Mouse (Mus musculus) mature B cell (primary cell): ENCODE results near the gene Flnb.

Source experiments
- in situ Hi-C: fragments of 300-500 bp; cut with MboI; formaldehyde crosslinking; loops from 2 replicates; pipeline ENCODE4 v1.14.3; 2019

The Flnb gene

DNA sequence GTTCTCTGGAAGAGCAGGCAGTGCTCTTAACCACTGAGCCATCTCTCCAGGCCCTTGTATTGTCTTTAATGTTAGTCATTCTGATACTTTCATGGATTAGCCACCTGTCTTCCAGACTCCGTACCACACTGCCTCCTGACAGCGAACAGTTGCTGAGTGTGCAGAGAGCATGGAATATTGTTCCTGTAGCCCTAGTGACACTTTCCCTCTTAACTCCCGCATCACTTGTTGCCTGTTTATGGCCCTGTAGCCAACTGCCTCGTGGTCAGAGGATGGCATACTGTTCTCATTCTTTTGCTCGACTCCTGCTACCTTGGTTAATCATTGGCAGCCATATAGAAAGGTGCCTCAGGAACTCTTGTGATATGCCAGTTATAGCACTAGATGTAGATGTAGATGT lies 45.4 kb downstream of the Flnb start:
- in situ Hi-C loops = no loop called here

DNA sequence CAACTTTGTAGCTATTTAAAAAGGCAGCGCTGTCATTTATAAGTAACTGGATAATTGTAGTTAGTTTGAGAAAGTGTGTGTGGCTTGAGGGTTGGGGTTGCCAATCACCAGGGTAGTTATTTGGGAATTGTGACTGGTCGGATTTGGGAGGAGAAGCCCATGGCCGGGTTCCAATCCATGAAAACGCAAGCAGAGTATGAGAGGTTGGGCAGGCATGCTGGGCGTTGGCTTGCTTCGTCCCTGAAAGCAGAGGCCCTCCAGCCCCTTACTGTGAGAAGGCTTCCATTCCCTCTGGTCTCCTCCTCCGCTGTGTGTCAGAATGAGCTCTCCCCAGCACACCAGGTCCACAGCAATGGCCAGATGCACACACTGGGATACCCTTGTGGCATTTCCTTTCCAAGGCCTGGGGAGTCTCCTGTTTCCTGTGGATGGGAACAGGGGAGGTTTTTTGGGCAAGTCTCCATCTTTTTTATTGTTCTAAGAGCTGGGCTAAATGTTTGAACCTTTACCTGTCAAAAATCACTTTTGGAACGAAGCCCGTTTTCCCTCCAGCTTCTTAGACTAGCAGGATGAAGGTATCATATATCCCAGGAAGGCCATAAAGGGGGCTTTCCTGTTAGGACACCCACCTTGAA lies 46.2 kb downstream of the Flnb start:
- in situ Hi-C loops = no loop called here

GRCm38 (mm10) chr14:7864506-7864899 lies 46.7 kb downstream of the Flnb start:
- in situ Hi-C loops = no loop called here

DNA sequence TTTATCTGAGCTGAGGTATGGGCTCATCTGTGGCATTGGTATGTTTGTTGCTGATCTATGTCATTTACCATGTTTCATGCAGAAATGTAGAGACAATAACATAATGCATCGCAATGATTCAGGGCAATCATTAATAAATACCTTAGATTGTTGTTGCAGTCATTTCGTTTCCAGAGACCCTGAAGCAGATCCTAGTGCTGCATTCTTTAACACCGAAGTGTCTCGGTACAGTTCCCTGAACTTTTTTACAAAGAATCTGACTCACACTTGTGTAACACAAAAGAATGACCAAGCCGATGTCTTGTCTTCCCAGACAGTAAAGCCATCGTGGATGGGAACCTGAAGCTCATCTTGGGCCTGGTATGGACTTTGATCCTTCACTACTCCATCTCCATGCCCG lies 49.5 kb downstream of the Flnb start:
- in situ Hi-C loops = no loop called here

GRCm38 (mm10) chr14:7867841-7868240 lies 50.1 kb downstream of the Flnb start:
- in situ Hi-C loops = no loop called here

DNA sequence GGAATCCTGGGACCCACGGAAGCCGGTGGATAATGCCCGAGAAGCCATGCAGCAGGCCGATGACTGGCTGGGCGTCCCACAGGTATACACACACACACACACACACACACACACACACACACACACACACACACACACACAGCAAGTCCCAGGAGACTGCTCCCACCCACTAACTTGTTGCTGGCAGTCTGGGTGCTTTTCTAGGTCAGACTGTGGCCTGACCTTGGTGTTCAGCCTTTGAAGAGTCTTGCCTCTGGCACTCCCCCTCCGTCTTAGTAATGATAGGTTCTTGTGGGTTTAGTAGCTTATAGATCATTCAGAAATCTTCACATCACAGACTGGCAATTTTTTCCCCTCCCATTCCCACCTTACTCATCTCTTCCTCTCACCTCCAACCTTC lies 52.0 kb downstream of the Flnb start:
- in situ Hi-C loops = no loop called here

GRCm38 (mm10) chr14:7873552-7873951 lies 55.8 kb downstream of the Flnb start:
- in situ Hi-C loops = no loop called here

GRCm38 (mm10) chr14:7874495-7874894 lies 56.7 kb downstream of the Flnb start:
- in situ Hi-C loops = no loop called here

DNA sequence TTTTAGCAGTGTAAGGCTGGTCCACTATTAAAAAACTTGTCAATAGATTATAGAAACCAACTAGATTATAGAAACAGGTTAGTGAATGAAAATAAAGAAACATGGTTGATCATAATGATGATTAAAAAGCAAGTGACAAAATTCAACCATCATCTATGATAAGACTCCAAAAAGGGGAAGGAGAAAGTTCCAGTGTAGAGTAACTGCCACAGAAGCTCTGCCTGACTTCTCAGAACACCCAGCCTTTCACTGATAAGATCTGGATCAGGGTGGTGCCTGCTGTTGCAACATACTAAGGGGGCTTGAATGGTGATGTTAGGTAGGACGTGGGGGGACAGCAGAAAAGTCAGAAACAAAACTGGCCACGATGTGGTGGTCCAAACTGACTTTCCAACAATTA lies 60.2 kb downstream of the Flnb start:
- in situ Hi-C loops = no loop called here

DNA sequence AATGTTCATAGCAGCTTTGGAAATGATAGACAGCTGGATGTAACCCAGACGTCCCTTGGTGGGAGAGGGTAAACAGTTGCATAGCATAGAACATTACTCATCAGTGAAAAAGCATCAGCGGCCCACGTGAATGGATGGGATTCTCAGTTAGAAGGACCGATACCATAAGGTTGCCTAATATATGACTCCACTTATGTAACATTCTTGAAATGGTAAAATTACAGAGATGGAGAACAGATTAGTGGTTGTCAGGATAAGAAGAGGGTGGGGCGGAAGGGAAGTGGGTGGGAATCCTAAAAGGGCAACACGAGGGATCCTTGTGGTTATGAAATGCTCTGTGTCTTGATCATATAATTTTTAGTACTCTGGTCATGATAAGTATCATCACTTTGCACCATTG lies 62.6 kb downstream of the Flnb start:
- in situ Hi-C loops = no loop called here

GRCm38 (mm10) chr14:7881533-7881932 lies 63.8 kb downstream of the Flnb start:
- in situ Hi-C loops = no loop called here

GRCm38 (mm10) chr14:7882050-7882449 lies 64.3 kb downstream of the Flnb start:
- in situ Hi-C loops = no loop called here

DNA sequence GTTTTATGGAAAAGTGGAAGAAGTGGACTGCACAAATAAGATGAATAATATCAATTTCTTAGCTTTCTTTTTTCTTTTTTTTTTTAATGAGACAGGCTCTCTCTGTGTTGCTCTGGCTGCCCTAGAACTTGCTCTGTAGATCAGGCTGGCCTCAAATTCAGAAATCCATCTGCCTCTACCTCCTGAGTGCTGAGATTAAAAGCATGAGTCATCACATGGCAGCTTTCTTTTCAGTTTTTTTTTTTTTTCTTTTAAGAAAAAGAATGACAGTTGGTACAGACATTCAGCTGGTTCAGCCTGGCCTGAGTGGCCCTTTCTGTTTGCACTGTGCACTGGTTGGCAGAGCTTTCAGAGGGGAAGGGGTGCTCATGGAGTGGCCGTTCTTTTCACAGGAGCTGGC lies 66.4 kb downstream of the Flnb start:
- in situ Hi-C loops = no loop called here

- in situ Hi-C loops = no loop called here
Observed at GRCm38 (mm10) chr14:7884841-7885240, 67.1 kb downstream of the Flnb start.

GRCm38 (mm10) chr14:7885540-7885939 lies 67.8 kb downstream of the Flnb start:
- in situ Hi-C loops = no loop called here

DNA sequence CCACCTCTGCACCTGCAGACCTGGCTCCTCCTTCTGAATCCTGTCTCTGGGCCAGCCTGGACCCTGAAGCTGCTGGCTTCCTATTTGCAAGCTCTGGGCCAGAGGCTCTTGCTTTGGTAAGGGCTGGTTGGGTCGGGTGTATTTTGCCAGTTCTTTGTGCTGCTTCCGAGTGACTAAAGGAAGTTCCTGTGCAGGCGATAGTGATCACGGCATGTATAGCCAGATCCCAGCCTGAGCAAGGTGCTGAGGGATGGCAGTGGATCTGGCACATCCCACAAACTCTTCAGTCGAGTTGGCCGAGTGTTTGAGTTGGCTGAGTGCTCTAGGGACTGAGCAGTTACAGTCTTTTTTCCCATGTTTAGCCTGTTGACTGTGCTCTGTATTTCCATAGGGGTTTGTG lies 68.3 kb downstream of the Flnb start:
- in situ Hi-C loops = no loop called here

DNA sequence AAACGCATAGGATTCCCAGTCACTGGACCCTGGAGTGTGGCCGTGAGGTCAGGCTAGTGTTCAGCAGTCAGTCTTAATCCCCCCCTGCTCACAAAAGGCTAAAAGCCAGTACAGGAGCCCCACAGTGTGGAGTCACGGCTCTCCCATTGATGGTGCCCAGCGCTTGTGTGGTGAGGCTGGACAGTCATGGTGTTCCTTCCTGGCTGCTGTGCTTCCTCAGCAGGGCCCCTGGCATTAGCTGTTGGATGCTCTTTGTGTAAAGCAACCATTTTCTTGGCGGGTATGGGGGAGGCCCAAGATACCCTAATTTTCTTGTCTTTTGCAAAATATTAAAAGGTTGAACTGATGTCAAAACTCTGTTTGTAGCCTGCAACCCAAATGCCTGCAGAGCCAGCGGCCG lies 69.4 kb downstream of the Flnb start:
- in situ Hi-C loops = no loop called here

DNA sequence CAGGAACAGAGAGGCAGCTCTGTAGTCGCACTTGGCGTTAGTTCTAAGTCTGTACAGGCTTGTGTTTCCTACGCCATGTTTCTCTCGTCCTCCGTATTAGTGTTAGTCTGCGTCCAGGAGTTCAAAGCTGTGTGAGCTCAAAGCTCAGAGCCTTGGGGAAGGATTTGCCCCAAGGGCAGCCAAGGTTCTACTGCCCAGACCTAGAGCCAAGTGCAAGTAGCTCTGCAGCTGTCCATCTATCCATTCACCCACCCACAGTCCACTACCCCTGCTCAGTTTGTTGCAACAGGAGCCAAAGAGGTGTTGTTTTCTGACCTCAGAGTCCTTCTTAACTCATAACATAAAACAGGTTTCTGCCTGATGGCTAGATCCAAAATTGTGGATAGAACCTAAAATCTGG lies 70.5 kb downstream of the Flnb start:
- in situ Hi-C loops = no loop called here

- in situ Hi-C loops = no loop called here
Observed at GRCm38 (mm10) chr14:7888811-7889651, 71.3 kb downstream of the Flnb start.

GRCm38 (mm10) chr14:7889834-7890233 lies 72.1 kb downstream of the Flnb start:
- in situ Hi-C loops = no loop called here

DNA sequence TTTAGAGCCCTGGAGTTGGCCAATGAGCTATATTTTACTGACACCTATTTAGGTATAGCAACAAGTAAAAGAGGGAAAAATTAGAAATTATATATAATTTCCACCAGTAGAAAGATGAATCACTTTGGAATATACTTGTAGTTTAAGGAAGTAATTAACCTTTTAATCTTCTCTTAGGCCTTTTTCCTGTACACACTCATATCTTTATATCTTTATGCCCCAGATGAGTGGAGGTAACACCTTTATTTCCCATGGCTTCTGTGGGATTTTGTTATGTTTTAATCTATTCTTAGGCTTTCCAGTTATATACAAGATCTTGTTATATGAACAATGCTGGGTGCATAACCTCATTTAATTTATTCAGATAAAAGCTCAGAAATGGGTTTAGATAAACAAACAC lies 73.6 kb downstream of the Flnb start:
- in situ Hi-C loops = no loop called here

GRCm38 (mm10) chr14:7896126-7896525 lies 78.4 kb downstream of the Flnb start:
- in situ Hi-C loops = no loop called here

DNA sequence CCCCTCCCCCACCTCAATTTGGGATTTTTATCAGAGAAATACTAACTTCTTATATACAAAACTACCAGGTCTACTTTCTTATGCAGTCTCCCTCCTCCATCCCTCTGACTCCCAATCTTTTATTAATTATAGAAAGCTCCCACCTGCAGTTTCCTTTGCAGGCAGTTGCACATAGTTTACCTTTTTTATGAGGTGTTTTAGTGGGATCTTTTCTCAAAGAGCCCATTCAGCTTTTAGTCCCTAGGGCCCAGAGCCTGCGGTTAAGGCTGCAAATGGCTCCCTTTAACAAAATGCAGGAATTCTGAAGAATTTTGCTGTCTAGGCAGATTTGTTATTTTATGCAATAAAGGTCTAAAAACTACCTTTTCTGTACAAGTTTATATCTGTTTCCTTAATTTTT lies 78.9 kb downstream of the Flnb start:
- in situ Hi-C loops = no loop called here

GRCm38 (mm10) chr14:7899986-7900385 lies 82.2 kb downstream of the Flnb start:
- in situ Hi-C loops = no loop called here
